Mouse (Mus musculus): ENCODE measurements around the gene Cysrt1.

Gene Cysrt1

DNA sequence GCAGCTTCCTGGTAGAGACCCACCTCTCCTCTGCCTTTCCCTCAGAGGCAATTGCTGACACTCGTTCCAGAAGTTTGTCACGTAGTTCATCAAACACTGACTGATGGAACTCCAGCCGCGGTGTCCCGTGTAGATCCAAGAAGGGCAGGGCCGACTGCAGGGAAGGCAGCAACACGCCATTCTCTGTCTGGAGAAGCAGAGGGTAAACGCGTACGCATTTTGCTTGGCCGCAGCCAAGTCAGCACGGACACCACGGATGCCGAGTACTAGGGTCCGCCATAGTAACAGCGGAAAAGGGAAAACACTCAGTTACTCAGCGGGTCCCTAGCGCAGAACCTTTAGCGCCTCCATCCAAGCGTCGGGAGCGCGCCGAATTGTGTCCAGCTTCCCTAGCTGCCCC is 31.6 kb downstream of the Cysrt1 start:
- DNase-seq (ENCODE audit: low read depth, low spot score): no peak

DNA sequence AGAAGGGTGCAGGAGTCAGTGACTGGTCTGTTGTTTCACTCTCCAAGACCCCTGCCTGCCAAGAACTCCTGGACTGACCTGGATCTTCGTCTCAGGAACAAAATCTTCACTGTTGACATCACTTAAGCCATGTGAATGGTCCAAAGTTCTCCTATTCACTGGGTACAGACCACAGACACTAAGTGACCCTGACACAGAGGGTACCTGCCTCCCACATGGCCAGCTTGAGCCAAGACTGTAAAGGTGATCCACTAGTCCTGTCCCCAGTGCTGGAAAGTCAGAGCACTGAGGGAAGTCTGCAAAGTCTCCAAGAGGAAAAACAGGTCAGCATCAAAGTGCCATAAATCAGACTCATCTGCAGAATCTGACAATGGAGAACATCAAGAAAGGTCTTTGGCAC is 34.7 kb downstream of the Cysrt1 start:
- DNase-seq (ENCODE audit: low read depth, low spot score): no peak

GRCm38 (mm10) chr2:25203631-25204214 is 38.5 kb downstream of the Cysrt1 start:
- DNase-seq (ENCODE audit: low read depth, low spot score): no peak

GRCm38 (mm10) chr2:25200631-25201030 is 41.6 kb downstream of the Cysrt1 start:
- no peak for DNase-seq (ENCODE audit: low read depth, low spot score)

DNA sequence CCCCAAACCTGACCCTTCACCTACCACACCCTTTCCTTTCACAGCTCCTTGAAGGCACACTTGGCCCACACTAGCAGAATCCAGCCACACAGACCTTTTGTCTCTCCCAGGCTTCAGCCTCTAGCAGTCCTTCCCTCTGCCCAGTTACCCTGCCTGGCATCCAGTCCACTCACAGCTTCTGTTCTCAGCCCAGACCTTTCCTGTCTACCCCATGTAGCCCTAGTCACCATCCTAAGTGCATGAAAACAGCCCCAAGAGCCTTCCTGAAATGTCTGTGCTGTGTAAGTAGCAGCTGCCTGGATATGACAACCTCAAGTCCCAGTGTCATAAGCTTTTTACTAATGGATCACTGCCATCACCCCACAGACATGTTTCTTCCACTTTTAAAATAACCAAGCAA is 44.3 kb downstream of the Cysrt1 start:
- no peak for DNase-seq (ENCODE audit: low read depth, low spot score)

GRCm38 (mm10) chr2:25197191-25197590 is 45.1 kb downstream of the Cysrt1 start:
- DNase-seq (ENCODE audit: low read depth, low spot score): no peak

- DNase-seq (ENCODE audit: low read depth, low spot score): no peak
These were observed 45.9 kb downstream of the Cysrt1 start, which contains the start of gene Tor4a for GRCm38 (mm10) chr2:25196172-25196954. TSS of gene Tor4a (minus strand) at chr2:25196886.

DNA sequence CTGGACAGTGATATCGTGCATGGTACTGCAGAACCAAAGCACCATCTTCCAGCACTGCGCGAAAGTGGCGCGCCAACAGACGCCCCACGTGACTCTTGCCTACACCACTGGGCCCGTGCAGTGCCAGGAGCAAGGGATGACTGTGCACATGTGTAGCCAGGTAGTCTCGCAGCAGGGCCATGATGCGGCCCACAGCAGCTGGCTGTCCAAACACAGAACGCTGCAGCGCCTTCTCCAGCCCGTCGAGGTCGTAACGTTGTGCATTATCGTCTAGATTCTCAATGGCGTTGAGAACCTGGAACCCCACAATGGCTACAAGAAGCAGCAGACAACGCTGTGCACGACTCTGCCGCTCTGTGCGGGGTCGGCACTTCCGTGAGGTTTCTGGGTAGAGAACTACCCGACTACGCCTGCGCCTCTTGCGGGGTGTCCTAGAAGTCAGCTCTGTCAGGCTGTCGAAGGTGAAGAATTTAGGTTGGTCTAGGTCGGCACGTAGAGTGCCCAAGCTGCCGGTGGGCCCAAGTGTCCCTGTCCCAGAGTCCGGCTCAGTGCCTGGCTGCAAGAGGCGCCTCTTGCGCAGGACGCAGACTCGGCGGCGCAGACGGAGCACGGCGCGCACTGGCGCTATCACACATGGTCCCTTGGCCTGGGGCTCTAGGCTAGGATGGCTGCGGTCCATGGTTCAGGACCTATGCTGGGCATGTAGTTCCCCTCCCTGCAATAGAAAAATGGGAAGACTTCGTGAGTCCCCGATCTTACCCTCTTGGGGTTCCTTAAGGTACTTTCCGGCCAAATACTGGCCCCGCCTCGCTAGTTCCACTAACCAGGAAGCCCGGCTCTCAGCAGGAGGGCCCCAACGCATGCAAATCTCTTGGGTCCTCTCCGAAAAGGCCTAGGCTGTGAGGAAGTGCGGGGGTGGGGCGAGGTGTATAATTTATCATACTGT is 46.8 kb downstream of the Cysrt1 start:
- DNase-seq (ENCODE audit: low read depth, low spot score): no peak

DNA sequence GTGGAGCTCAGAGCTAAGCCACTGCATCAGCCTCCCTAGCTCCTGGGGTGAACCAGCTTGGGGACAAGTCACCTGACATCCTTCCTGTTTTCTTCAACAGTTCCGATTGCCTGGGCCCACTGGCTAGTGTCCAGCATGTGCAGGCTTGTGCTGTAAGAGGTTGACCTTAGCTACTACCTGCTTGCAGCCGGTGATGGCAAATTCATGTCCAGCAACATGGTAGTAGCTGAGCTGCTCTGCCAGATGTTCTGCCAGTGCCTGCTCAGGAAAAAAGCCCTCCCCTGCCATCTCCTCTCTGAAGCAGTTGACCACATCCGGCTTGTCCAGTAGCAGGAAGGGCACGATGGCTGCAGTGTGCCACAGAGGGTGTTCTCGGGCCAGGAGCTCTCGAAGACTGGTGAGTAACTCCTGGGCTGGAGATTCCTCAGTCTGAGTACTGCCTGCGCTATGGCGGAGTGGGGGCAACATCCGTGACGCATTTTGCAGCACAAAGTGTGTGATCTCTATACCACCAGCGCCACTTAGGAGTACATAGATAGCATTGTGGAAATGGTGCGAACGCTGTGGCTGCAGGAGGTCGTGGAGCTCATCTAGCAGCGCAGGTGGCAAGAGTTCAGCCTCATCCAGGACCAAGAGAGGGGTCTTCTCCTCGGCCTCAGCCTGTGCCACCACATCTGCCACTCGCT is 47.6 kb downstream of the Cysrt1 start:
- DNase-seq (ENCODE audit: low read depth, low spot score): no peak

DNA sequence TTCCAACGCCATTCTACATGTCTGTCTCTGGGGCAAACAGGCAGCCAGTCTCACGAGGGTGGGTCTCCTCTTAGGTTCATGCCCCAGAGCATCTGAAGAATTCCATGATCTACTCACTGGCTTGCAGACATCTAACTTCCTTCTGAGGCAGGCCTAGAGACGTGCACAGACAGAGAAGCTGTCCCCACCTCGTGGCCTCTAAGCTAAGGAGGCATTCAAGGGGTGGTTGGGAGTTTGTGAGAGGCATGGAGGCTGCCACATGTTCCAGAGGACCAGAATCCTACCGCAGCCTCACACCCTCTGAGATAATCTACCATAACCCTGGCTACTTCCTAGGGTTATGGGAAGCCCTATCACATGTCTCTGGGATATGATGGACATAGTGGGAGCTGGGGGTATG is 48.2 kb downstream of the Cysrt1 start:
- DNase-seq (ENCODE audit: low read depth, low spot score): no peak

GRCm38 (mm10) chr2:25193330-25193770 is 48.9 kb downstream of the Cysrt1 start:
- DNase-seq (ENCODE audit: low read depth, low spot score): peak; percentile 93
